Mouse (Mus musculus) liver, adult 2 months (tissue): ENCODE data around the gene Prl2c3. TPM values are rescaled to one million over a fixed set of nuclear protein-coding genes. Genes with fewer than 3 reads are reported as not detected.
"Not testable (repeated sequence)": the region's sequence is repeated elsewhere in the genome, so short reads cannot be mapped to it uniquely, and the experiment has no call there.

Experiments
- DNase-seq: peaks from one replicate; pipeline ENCODE4 v3.0.0-alpha.2; 2011; ENCODE audit warnings: low read depth, low spot score; ENCODE audit errors: extremely low read depth
- H3K27ac ChIP-seq: fragments of 200-500 bp; replicated peaks from 2 replicates; pipeline ENCODE4 v1.5.1; 2012; ENCODE audit warnings: low read depth, mild to moderate bottlenecking, control low read depth, inconsistent platforms, low read length; ENCODE audit not compliant: insufficient read depth
- H3K27me3 ChIP-seq: fragments of 200-500 bp; 2 replicates; pipeline ENCODE4 v1.6.1; 2012; ENCODE audit warnings: mild to moderate bottlenecking, moderate library complexity, low read length, inconsistent platforms; ENCODE audit not compliant: control insufficient read depth, insufficient read depth
- H3K36me3 ChIP-seq: fragments of 200-500 bp; 2 replicates; pipeline ENCODE4 v1.6.1; 2012; ENCODE audit warnings: low read length, inconsistent platforms; ENCODE audit not compliant: control insufficient read depth, insufficient read depth
- H3K4me1 ChIP-seq: fragments of 200-500 bp; 2 replicates; pipeline ENCODE4 v1.6.1; 2011; ENCODE audit warnings: low read length; ENCODE audit not compliant: control insufficient read depth, insufficient read depth
- H3K4me3 ChIP-seq: fragments of 200-500 bp; 2 replicates; pipeline ENCODE4 v1.5.1; 2011; ENCODE audit warnings: low read depth, mild to moderate bottlenecking, control low read depth, low read length, moderate library complexity; ENCODE audit not compliant: insufficient read depth
- H3K79me2 ChIP-seq: fragments of 200-500 bp; 2 replicates; pipeline ENCODE4 v1.6.1; 2012; ENCODE audit warnings: inconsistent platforms, mild to moderate bottlenecking, low read length, moderate library complexity; ENCODE audit not compliant: control insufficient read depth, insufficient read depth
- H3K9ac ChIP-seq: fragments of 200-500 bp; 2 replicates; pipeline ENCODE4 v1.6.1; 2012; ENCODE audit warnings: low read depth, mild to moderate bottlenecking, control low read depth, inconsistent platforms, low read length
- CTCF ChIP-seq: fragments of 200-500 bp; IDR thresholded peaks from 2 replicates; pipeline ENCODE4 v1.5.1; 2011; ENCODE audit warnings: low read depth, low read length, control low read depth
- POLR2A ChIP-seq: fragments of 200-500 bp; IDR thresholded peaks from 2 replicates; pipeline ENCODE4 v1.6.1; 2011; ENCODE audit warnings: low read length, control low read depth; ENCODE audit not compliant: insufficient read depth; ENCODE audit errors: extremely low read depth
- WGBS: fragments of 180-500 bp; shearing (Covaris S2); methylation state at CpG from one replicate; pipeline ENCODE4 v1.1.7; 2018; 5-methylcytosine and 5-hydroxymethylcytosine counted together
- polyA plus RNA-seq: library from polyadenylated mRNA; depleted of rRNA; stranded (reverse); fragments of >200 nt; gene quantifications from 2 replicates; pipeline ENCODE4 v1.2.3, GENCODE M21; 2012; rRNA removed
- total RNA-seq: library from RNA; depleted of rRNA; stranded (reverse); fragments of >200 nt; gene quantifications from 2 replicates; pipeline ENCODE4 v1.2.3, GENCODE M21; 2014; rRNA removed

Gene Prl2c3
- total RNA-seq (not detected in 2 replicates), polyA plus RNA-seq (not detected in 2 replicates)

DNA sequence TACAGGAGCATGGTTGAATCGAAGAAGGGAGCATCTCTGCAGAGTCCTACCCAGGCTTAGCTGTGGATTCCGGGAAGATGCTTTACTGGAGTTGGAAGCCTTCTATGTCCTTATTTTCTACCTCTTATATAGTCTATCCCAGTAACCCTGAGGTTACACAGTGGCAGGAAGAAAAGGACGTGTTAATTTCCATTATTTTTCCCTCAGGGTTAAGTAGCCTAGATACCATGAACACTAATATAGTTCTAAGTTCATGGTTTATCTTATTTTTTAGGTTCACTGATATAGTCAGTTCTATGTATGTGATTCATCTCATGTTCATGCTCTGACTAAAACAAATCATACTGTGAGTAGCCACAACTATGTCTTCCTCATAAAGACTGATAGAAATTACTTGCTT lies at the start of gene Prl2c3:
TSS of gene Prl2c3 (minus strand) at position 101 of the 400 bp plus-strand sequence.
- not testable (repeated sequence) for H3K9ac ChIP-seq, H3K79me2 ChIP-seq, H3K27ac ChIP-seq, DNase-seq, H3K36me3 ChIP-seq, H3K4me3 ChIP-seq, H3K27me3 ChIP-seq, H3K4me1 ChIP-seq
- WGBS, result 55% methylated on average over 3 of the region's 3 CpGs

- not testable (repeated sequence) for H3K27me3 ChIP-seq, H3K4me3 ChIP-seq, H3K27ac ChIP-seq, H3K4me1 ChIP-seq, H3K36me3 ChIP-seq, DNase-seq, H3K9ac ChIP-seq, H3K79me2 ChIP-seq
- WGBS, result 68% methylated on average over 4 of the region's 4 CpGs
These were observed 48.4 kb upstream of the Prl2c3 start for GRCm38 (mm10) chr13:12848254-12848653.

DNA sequence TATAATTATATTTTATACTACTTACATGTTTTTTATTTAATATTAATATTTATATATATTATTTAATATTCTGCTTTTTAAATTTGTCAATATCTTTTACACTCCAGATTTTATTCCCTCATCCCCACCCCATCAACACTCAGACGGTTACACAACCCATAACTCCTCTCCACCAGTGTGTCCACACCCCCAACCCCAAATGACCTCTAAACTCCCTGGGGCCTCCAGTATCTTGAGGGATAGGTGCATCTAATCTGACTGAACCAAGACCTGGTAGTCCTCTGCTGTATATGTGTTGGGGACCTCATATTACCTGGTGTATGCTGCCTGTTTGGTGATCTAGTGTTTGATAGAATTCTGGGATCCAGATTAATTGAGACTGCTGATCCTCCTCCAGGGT lies 44.8 kb upstream of the Prl2c3 start:
- not testable (repeated sequence) for H3K9ac ChIP-seq, H3K27me3 ChIP-seq, H3K79me2 ChIP-seq, DNase-seq, H3K36me3 ChIP-seq, H3K4me3 ChIP-seq, H3K27ac ChIP-seq, H3K4me1 ChIP-seq
- WGBS, result 81% methylated on average over 1 of the region's 1 CpGs

GRCm38 (mm10) chr13:12837546-12837945 lies 37.7 kb upstream of the Prl2c3 start:
- H3K4me1 ChIP-seq, H3K36me3 ChIP-seq: not testable (repeated sequence)
- 67% methylated on average over 2 of the region's 2 CpGs for WGBS

GRCm38 (mm10) chr13:12831769-12832168 lies 31.9 kb upstream of the Prl2c3 start:
- TF ChIP-seq CTCF (no peak), POLR2A (no peak)
- 57% methylated on average over 2 of the region's 2 CpGs for WGBS
- H3K27me3 ChIP-seq, result peaks cover 2% of the 10 kb centered on the region; the same call in 1 of the 2 replicates

More at GRCm38 (mm10) chr13:12837546-12837945, 37.7 kb upstream of the Prl2c3 start:
- not testable (repeated sequence) for H3K4me3 ChIP-seq, H3K27me3 ChIP-seq, H3K27ac ChIP-seq, DNase-seq, H3K9ac ChIP-seq, H3K79me2 ChIP-seq

DNA sequence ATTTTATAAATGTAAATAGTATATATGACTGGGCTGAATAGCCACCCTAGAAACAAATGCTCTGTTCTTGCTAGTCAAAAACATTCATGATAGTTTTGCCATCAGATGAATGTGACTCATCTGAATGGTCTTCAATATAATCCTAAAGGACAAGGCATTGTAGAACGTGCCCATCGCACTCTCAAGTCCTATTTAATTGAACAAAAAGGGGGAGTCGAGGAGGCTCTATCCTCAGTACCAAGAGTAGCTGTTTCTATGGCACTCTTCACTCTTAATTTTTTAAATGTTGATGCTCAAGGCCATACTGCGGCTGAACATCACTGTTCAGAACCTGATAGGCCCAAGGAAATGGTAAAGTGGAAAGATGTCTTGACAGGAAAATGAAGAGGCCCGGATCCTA lies 29.2 kb upstream of the Prl2c3 start:
- DNase-seq, result no peak
- H3K27me3 ChIP-seq, result peaks cover 2% of the 10 kb centered on the region; the same call in 1 of the 2 replicates
- no peaks in the 10 kb centered on the region for H3K4me1 ChIP-seq
- H3K27ac ChIP-seq, result no peak overlapping the region
- H3K9ac ChIP-seq, result no peak overlapping the region
- no peak overlapping the region for H3K4me3 ChIP-seq
- H3K36me3 ChIP-seq, result no peaks in the 10 kb centered on the region
- H3K79me2 ChIP-seq, result no peaks in the 10 kb centered on the region
- WGBS, result 81% methylated on average over 5 of the region's 5 CpGs
- no peak for TF ChIP-seq POLR2A
- no peak for TF ChIP-seq CTCF

More at GRCm38 (mm10) chr13:12831769-12832168, 31.9 kb upstream of the Prl2c3 start:
- Histone ChIP-seq H3K79me2 (no peaks in the 10 kb centered on the region), H3K4me1 (no peaks in the 10 kb centered on the region), H3K9ac (no peak overlapping the region), H3K4me3 (no peak overlapping the region), H3K27ac (no peak overlapping the region), H3K36me3 (no peaks in the 10 kb centered on the region)
- DNase-seq, result no peak

GRCm38 (mm10) chr13:12824500-12825176 lies 24.8 kb upstream of the Prl2c3 start:
- 57% methylated on average over 4 of the region's 4 CpGs for WGBS
- H3K4me3 ChIP-seq, H3K4me1 ChIP-seq, H3K27ac ChIP-seq, H3K36me3 ChIP-seq, DNase-seq, H3K79me2 ChIP-seq, H3K27me3 ChIP-seq, H3K9ac ChIP-seq: not testable (repeated sequence)

DNA sequence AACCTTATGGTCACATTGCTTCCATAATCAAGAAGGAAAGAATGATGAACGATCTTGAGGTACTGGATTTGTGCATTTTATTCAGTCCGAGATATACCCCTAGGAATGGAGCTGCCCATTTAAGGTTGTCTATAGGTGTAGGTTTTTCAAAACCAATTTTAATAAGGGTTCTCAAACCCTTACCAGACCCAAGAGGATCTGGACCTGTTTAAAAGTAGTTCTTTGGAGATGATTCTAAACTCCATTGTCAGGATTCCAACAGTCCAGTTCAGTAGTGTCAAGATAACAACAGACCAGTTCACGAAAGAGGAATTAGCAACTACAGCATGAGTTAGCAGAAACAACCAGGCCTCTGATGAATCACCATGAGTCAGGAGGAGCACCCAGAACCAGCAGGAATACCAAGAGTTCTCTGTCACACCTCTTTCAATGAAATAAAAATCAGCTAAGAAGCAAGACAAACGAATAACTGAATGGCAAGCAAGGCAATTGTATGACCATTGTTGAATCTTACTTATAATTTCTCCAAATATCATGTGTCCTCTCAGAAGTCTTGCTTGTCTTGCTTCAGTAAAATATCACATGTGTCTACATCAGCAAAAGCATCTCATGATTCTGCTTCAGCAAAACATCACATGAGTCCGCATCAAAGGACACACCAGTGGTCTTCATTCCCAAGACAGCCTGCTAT lies 14.0 kb upstream of the Prl2c3 start:
- H3K36me3 ChIP-seq, H3K4me3 ChIP-seq, DNase-seq, H3K4me1 ChIP-seq, H3K27me3 ChIP-seq, H3K27ac ChIP-seq, H3K79me2 ChIP-seq, H3K9ac ChIP-seq: not testable (repeated sequence)
- WGBS, result 68% methylated on average over 5 of the region's 5 CpGs
